Mouse (Mus musculus) limb, embryonic 11.5 days (tissue): Measurements from ENCODE around the gene Asphd1. TPM values are rescaled to one million over a fixed set of nuclear protein-coding genes. Genes with fewer than 3 reads are reported as not detected.

Experiments
- ATAC-seq: fragments of 200-750 bp; cut with Nextera tagmentation; 2 replicates; pipeline ENCODE4 v1.8.0; 2017; ENCODE audit warnings: low read depth; ENCODE audit not compliant: insufficient number of reproducible peaks, low FRiP score, low TSS enrichment
- DNase-seq: peaks from one replicate; pipeline ENCODE4 v3.0.0-alpha.2; 2015; ENCODE audit warnings: low spot score
- H3K27ac ChIP-seq: fragments of 300-500 bp; sonication (generic); replicated peaks from 2 replicates; pipeline ENCODE4 v1.5.1; 2014; ENCODE audit warnings: low read depth, mild to moderate bottlenecking, low read length
- H3K27me3 ChIP-seq: fragments of 300-500 bp; sonication (generic); 2 replicates; pipeline ENCODE4 v1.6.1; 2014; ENCODE audit warnings: mild to moderate bottlenecking, low read length, mixed read lengths; ENCODE audit not compliant: control insufficient read depth, insufficient read depth
- H3K36me3 ChIP-seq: fragments of 300-500 bp; sonication (generic); 2 replicates; pipeline ENCODE4 v1.6.1; 2014; ENCODE audit warnings: mild to moderate bottlenecking, low read length, moderate library complexity, mixed read lengths; ENCODE audit not compliant: control insufficient read depth, insufficient read depth
- H3K4me1 ChIP-seq: fragments of 300-500 bp; sonication (generic); 2 replicates; pipeline ENCODE4 v1.6.1; 2014; ENCODE audit warnings: low read length, mixed read lengths; ENCODE audit not compliant: control insufficient read depth, insufficient read depth
- H3K4me2 ChIP-seq: fragments of 300-500 bp; sonication (generic); 2 replicates; pipeline ENCODE4 v1.6.1; 2014; ENCODE audit warnings: low read depth, mild to moderate bottlenecking, moderate library complexity; ENCODE audit not compliant: severe bottlenecking
- H3K4me3 ChIP-seq: fragments of 300-500 bp; sonication (generic); 2 replicates; pipeline ENCODE4 v1.5.1; 2014; ENCODE audit warnings: low read depth, low read length
- H3K9ac ChIP-seq: fragments of 300-500 bp; sonication (generic); 2 replicates; pipeline ENCODE4 v1.6.1; 2014; ENCODE audit warnings: mild to moderate bottlenecking, low read length
- H3K9me3 ChIP-seq: fragments of 300-500 bp; sonication (generic); 2 replicates; pipeline ENCODE4 v1.6.1; 2016; ENCODE audit warnings: low read length; ENCODE audit not compliant: control insufficient read depth
- WGBS: fragments of 180-500 bp; shearing (Covaris S2); extraction: QIAGEN DNeasy Blood & Tissue Kit; methylation state at CpG from one replicate; pipeline ENCODE4 v1.1.7; 2014; 5-methylcytosine and 5-hydroxymethylcytosine counted together
- polyA plus RNA-seq: library from polyadenylated mRNA; unstranded; fragments of >200 nt; fragmentation: Nextera tagmentation; extraction: Ambion mirVana; gene quantifications from 2 replicates; pipeline ENCODE4 v1.2.1, GENCODE M21; 2014

The Asphd1 gene
- polyA plus RNA-seq, 1 experiment from 2014 or later, result 0.32 TPM

DNA sequence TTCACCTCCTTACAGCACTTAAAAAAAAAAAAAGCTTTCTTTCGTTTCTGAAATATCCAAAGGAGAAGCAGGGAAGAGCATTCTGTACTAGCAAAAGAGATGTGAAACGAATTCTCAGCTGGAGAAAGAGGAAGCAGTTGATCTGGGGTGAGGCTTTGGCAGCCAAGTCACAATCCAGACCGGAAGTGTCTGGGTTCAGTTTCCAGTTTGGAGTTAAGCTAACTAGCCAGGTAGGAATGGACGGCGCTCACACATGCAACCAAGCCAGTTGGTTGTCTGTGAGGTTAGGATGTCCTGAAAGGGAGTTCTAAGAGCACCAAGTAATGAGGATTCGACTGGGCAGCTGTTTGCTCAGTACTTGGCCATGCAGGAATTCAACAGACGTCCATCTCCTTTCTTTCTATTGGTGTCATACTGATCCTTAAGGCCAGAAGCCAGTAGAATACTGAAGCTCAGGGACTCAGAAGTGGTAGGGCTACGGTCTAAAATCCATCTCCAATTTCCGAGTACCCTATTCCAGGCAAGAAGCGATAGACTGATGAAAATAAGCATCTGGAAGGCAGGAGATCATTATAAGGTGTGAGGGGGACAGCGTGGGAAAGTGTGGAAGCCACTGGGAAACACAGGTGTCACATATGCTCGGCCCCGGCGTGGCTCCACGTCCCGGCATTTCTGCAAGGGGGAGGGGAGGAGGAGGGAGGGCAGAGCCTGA lies 51.8 kb downstream of the Asphd1 start:
- Histone ChIP-seq H3K9me3 (no peaks in the 10 kb centered on the region), H3K4me3 (peak overlapping the region; percentile 50), H3K36me3 (no peaks in the 10 kb centered on the region), H3K27ac (no peak overlapping the region), H3K9ac (peak overlapping the region; percentile 61), H3K27me3 (no peaks in the 10 kb centered on the region), H3K4me1 (no peaks in the 10 kb centered on the region; the same call in 1 of the 2 replicates), H3K4me2 (peak overlapping the region; percentile 62)
- ATAC-seq (no peak), DNase-seq (no peak)
- WGBS, result 27% methylated on average over 16 of the region's 16 CpGs

DNA sequence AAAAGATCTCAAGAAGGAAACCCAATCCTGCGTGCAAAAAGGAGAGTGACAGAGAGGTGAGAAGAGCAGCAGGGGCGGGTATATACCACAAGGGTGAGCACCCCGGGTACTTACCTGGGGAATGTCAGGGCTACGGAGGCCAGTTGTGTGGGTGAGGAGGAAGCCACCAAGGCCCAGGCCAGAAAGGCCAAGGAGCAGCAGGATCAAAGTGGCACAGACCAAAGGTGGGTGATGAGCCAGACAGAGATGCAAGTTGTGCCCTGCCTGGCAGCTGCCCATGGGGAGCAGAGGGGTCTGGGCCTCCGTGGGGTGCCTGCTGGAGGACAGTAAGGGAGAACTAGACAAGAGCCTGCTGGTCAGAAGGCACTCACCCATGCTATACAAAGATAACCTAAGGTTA lies 52.5 kb downstream of the Asphd1 start:
- H3K27me3 ChIP-seq, result no peaks in the 10 kb centered on the region
- no peaks in the 10 kb centered on the region; the same call in 1 of the 2 replicates for H3K4me1 ChIP-seq
- no peaks in the 10 kb centered on the region for H3K9me3 ChIP-seq
- H3K36me3 ChIP-seq, result no peaks in the 10 kb centered on the region
- H3K4me2 ChIP-seq, result no peak overlapping the region
- DNase-seq, result no peak
- H3K4me3 ChIP-seq, result no peak overlapping the region
- WGBS, result 77% methylated on average over 5 of the region's 5 CpGs
- no peak overlapping the region for H3K27ac ChIP-seq
- ATAC-seq, result no peak
- H3K9ac ChIP-seq, result no peak overlapping the region

Other genes starting within 250 kb of the Asphd1 start
- 35.9 and 37.7 TPM in 2 replicates for gene Coro1a, start 241.8 kb downstream of the Asphd1 start, polyA plus RNA-seq
- gene Mapk3, start 190.0 kb downstream of the Asphd1 start, polyA plus RNA-seq, result 35.4 and 37.4 TPM in 2 replicates
- gene Gdpd3, start 183.2 kb downstream of the Asphd1 start, polyA plus RNA-seq, result 1.7 and 2.4 TPM in 2 replicates
- 97.8 and 112 TPM in 2 replicates for gene Ypel3, start 172.6 kb downstream of the Asphd1 start, polyA plus RNA-seq
- 0.45 and 0.67 TPM in 2 replicates for gene Tbx6, start 168.1 kb downstream of the Asphd1 start, polyA plus RNA-seq
- 400 and 426 TPM in 2 replicates for gene Ppp4c, start 157.1 kb downstream of the Asphd1 start, polyA plus RNA-seq
- gene Fam57b, start 151.9 kb downstream of the Asphd1 start, polyA plus RNA-seq, result not detected in 2 replicates
- gene 4930451I11Rik, start 117.9 kb downstream of the Asphd1 start, polyA plus RNA-seq, result not detected in 2 replicates
- 0.85 and 1.5 TPM in 2 replicates for gene Doc2a, start 102.2 kb downstream of the Asphd1 start, polyA plus RNA-seq
- 25.9 and 29.4 TPM in 2 replicates for gene Hirip3, start 87.6 kb downstream of the Asphd1 start, polyA plus RNA-seq
- gene Ino80e, start 87.2 kb downstream of the Asphd1 start, polyA plus RNA-seq, result 117 and 118 TPM in 2 replicates
- gene Taok2, start 64.9 kb downstream of the Asphd1 start, polyA plus RNA-seq, result 30.4 and 31.6 TPM in 2 replicates
- gene Tmem219, start 26.7 kb downstream of the Asphd1 start, polyA plus RNA-seq, result 14.1 and 16.5 TPM in 2 replicates
- gene Kctd13, start 20.7 kb downstream of the Asphd1 start, polyA plus RNA-seq, result 16.7 and 17.5 TPM in 2 replicates
- 0.16 and 0.26 TPM in 2 replicates for gene Sez6l2, start 981 bp upstream of the Asphd1 start, polyA plus RNA-seq
- gene Cdipt, start 26.3 kb upstream of the Asphd1 start, polyA plus RNA-seq, result 63.7 and 68.7 TPM in 2 replicates
- gene Cdiptos, start 26.5 kb upstream of the Asphd1 start, polyA plus RNA-seq, result 1.2 and 1.5 TPM in 2 replicates
- 2.3 and 3.0 TPM in 2 replicates for gene Mvp, start 65.0 kb upstream of the Asphd1 start, polyA plus RNA-seq
- gene Pagr1b, start 66.9 kb upstream of the Asphd1 start, polyA plus RNA-seq, result not detected in 2 replicates
- gene Pagr1a, start 67.8 kb upstream of the Asphd1 start, polyA plus RNA-seq, result 59.5 and 88.7 TPM in 2 replicates
- 26.2 and 66.8 TPM in 2 replicates for gene Gm42742, start 71.5 kb upstream of the Asphd1 start, polyA plus RNA-seq
- gene Prrt2, start 71.6 kb upstream of the Asphd1 start, polyA plus RNA-seq, result 7.7 and 9.2 TPM in 2 replicates
- 84.8 TPM in 2 replicates for gene Maz, start 77.5 kb upstream of the Asphd1 start, polyA plus RNA-seq
- gene Kif22, start 92.9 kb upstream of the Asphd1 start, polyA plus RNA-seq, result 196 and 199 TPM in 2 replicates
- gene Zg16, start 137.7 kb upstream of the Asphd1 start, polyA plus RNA-seq, result not detected in 2 replicates
- gene AI467606, start 141.8 kb upstream of the Asphd1 start, polyA plus RNA-seq, result 1.7 TPM in 2 replicates
- gene Qprt, start 172.6 kb upstream of the Asphd1 start, polyA plus RNA-seq, result 1.3 and 1.6 TPM in 2 replicates
- gene Spn, start 188.2 kb upstream of the Asphd1 start, polyA plus RNA-seq, result 0.05 and 0.20 TPM in 2 replicates
- 77.0 and 83.7 TPM in 2 replicates for gene Cd2bp2, start 246.5 kb upstream of the Asphd1 start, polyA plus RNA-seq